Mouse (Mus musculus) liver, embryonic 16.5 days (tissue): Measurements from ENCODE around the gene Klf12. TPM values are rescaled to one million over a fixed set of nuclear protein-coding genes. Genes with fewer than 3 reads are reported as not detected.

ENCODE experiments used
- ATAC-seq: fragments of 200-750 bp; cut with Nextera tagmentation; 2 replicates; pipeline ENCODE4 v1.8.0; 2017; ENCODE audit warnings: low read depth, mild to moderate bottlenecking, moderate number of reproducible peaks, moderate library complexity
- H3K27ac ChIP-seq: fragments of 300-500 bp; sonication (generic); 2 replicates; pipeline ENCODE4 v1.5.1; 2014; ENCODE audit warnings: mild to moderate bottlenecking, low read length
- H3K27me3 ChIP-seq: fragments of 300-500 bp; sonication (generic); 2 replicates; pipeline ENCODE4 v1.6.1; 2014; ENCODE audit warnings: low read depth, low read length, mixed read lengths; ENCODE audit not compliant: control insufficient read depth, insufficient read depth
- H3K36me3 ChIP-seq: fragments of 300-500 bp; sonication (generic); 2 replicates; pipeline ENCODE4 v1.6.1; 2014; ENCODE audit warnings: mild to moderate bottlenecking; ENCODE audit not compliant: control insufficient read depth, insufficient read depth
- H3K4me1 ChIP-seq: fragments of 300-500 bp; sonication (generic); 2 replicates; pipeline ENCODE4 v1.6.1; 2014; ENCODE audit warnings: low read depth, low read length, mixed read lengths; ENCODE audit not compliant: control insufficient read depth
- H3K4me2 ChIP-seq: fragments of 300-500 bp; sonication (generic); 2 replicates; pipeline ENCODE4 v1.6.1; 2014; ENCODE audit warnings: low read depth, low read length, mixed read lengths
- H3K4me3 ChIP-seq: fragments of 300-500 bp; sonication (generic); 2 replicates; pipeline ENCODE4 v1.5.1; 2014; ENCODE audit warnings: low read depth, mild to moderate bottlenecking, low read length
- H3K9ac ChIP-seq: fragments of 300-500 bp; sonication (generic); 2 replicates; pipeline ENCODE4 v1.6.1; 2014; ENCODE audit warnings: low read depth, low read length
- H3K9me3 ChIP-seq: fragments of 300-500 bp; sonication (generic); replicated peaks from 2 replicates; pipeline ENCODE4 v1.6.1; 2016; ENCODE audit warnings: low read length; ENCODE audit not compliant: control insufficient read depth
- WGBS: fragments of 180-500 bp; shearing (Covaris S2); extraction: QIAGEN DNeasy Blood & Tissue Kit; methylation state at CpG from one replicate; pipeline ENCODE4 v1.1.7; 2014; ENCODE audit not compliant: insufficient replicate concordance; 5-methylcytosine and 5-hydroxymethylcytosine counted together
- polyA plus RNA-seq: library from polyadenylated mRNA; unstranded; fragments of >200 nt; fragmentation: Nextera tagmentation; extraction: Ambion mirVana; gene quantifications from 2 replicates; pipeline ENCODE4 v1.2.1, GENCODE M21; 2015

Gene Klf12
- polyA plus RNA-seq, 1 experiment from 2014 or later = 7.4 TPM

DNA sequence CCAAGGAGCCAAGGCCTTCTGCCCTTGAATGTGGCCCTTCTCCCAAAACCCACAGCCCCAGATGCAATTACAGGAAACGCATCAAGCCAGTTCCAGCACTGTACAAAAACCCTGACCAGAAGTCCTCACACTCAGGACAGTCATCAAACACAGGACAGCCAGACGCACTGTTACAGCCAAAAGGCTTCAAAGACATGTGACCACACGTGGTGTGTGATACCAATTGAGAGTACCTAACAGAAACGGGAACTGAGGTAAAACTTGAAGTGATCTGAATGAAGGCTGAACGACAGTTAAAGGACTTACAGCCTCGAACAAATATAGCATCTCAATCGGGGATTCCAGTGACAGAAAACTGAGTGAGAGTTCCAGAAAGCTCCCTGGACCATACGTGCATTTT, 87.3 kb downstream of the Klf12 start:
- WGBS = 66% methylated on average over 8 of the region's 8 CpGs
- Histone ChIP-seq H3K4me2 (no peak overlapping the region), H3K4me3 (no peak overlapping the region), H3K9ac (no peak overlapping the region), H3K36me3 (no peaks in the 10 kb centered on the region), H3K27ac (no peak overlapping the region), H3K4me1 (no peaks in the 10 kb centered on the region), H3K9me3 (no peaks in the 10 kb centered on the region), H3K27me3 (no peaks in the 10 kb centered on the region)
- ATAC-seq = no peak

DNA sequence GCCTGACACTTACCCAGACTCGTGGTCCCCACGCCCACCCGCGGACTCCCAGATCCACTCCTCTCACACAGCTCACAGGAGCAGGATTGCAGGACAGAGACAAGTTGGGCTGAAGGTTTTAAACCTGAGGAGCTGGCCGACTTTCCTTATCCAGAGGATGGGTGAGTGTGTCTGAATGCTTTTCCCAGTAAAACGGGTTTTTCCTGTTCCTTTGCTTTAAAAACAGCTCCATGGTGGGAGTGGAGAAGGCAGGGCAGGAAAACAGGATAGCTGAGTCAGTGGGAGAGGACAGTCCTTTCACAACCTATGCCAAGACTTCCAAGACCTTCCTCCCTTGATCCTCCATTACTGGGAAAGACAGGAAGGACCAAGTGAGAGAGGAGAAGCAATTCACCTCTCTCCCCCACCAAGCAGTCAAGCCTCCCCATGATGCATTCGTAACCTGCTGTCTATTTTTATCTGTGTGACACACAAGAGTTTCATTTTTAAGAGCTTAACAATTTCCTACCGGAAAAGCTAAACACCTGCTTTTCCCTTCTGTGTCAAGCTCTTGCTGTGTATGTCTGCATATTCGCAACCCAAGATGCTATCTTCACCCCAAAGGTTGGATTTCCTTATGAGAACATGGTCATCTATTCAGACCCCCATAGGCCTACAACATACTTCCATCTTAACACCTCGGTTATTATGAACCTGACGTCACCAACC, 94.8 kb downstream of the Klf12 start:
- Histone ChIP-seq H3K9me3 (no peaks in the 10 kb centered on the region), H3K9ac (no peak overlapping the region), H3K27ac (no peak overlapping the region), H3K4me1 (no peaks in the 10 kb centered on the region), H3K36me3 (no peaks in the 10 kb centered on the region), H3K4me2 (no peak overlapping the region), H3K4me3 (no peak overlapping the region), H3K27me3 (no peaks in the 10 kb centered on the region)
- WGBS = 58% methylated on average over 11 of the region's 11 CpGs
- no peak for ATAC-seq

DNA sequence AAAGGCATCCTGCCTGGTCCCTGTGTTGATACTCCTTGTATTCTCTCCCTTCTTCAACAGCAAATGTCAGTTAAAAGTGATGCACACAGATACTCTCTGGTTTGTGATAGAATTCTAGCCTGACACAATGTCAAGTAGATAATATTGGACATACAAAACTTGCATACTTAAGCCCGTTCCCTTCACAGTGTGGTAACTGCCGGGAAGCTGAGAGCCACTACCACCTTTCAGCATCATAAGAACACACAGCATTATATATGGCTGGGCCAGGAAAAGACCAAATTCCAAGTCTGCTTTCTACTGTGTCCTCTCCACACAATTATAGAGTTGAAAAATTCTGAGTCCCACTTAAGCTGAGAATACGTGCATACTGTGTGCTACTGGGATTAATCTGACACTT, 97.1 kb downstream of the Klf12 start:
- no peak overlapping the region for H3K4me2 ChIP-seq
- H3K4me3 ChIP-seq = no peak overlapping the region
- no peaks in the 10 kb centered on the region for H3K9me3 ChIP-seq
- no peaks in the 10 kb centered on the region for H3K36me3 ChIP-seq
- ATAC-seq = no peak
- H3K9ac ChIP-seq = no peak overlapping the region
- H3K27me3 ChIP-seq = no peaks in the 10 kb centered on the region
- no peaks in the 10 kb centered on the region for H3K4me1 ChIP-seq
- H3K27ac ChIP-seq = no peak overlapping the region
- 58% methylated on average over 3 of the region's 3 CpGs for WGBS

DNA sequence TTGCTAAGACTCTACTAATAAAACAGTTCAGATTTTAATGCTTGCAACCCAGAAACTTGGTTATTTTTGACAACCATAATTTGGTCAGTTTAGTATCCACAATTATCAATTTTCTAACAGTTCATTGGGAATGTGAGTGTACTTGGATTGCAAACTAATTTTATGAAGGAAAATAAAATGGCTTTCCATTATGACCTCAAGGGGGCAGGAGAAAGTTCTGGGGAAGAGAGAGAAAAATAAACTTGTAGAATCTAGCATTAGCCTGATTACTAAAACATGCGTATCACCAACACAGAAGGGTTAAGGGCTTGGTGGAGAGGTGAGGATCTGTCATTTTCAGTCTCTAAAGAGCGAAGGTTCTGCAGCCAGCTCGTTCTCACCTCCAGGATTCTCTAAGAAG, 106.7 kb downstream of the Klf12 start:
- 56% methylated on average over 3 of the region's 3 CpGs for WGBS

DNA sequence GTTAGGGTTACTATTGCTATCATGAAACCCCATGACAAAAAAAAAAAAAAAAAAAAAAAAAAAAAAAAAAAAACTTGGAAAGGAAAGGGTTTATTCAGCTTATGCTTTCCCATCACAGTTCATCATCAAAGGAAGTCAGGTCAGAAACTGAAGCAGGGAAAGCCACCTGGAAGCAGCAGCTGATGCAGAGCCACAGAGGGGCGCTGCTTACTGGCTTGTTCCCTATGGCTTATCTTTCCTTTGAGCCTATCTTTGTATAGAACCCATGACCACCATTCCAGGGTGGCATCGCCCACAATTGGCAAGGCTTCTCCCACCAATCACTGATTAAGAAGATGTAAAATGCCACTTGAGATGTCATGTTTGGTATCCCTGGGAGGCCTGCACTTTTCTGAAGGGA, 119.4 kb downstream of the Klf12 start:
- no peaks in the 10 kb centered on the region for H3K36me3 ChIP-seq
- H3K27me3 ChIP-seq = no peaks in the 10 kb centered on the region
- H3K9ac ChIP-seq = no peak overlapping the region
- H3K4me2 ChIP-seq = no peak overlapping the region
- no peak overlapping the region for H3K4me3 ChIP-seq
- H3K27ac ChIP-seq = no peak overlapping the region
- ATAC-seq = no peak
- H3K4me1 ChIP-seq = no peaks in the 10 kb centered on the region
- H3K9me3 ChIP-seq = no peaks in the 10 kb centered on the region
- WGBS = 53% methylated on average over 2 of the region's 2 CpGs

More for the DNA sequence above, 106.7 kb downstream of the Klf12 start:
- H3K4me3 ChIP-seq = no peak overlapping the region
- H3K27me3 ChIP-seq = no peaks in the 10 kb centered on the region
- H3K9ac ChIP-seq = no peak overlapping the region
- no peak for ATAC-seq
- H3K27ac ChIP-seq = no peak overlapping the region
- no peaks in the 10 kb centered on the region for H3K4me1 ChIP-seq
- H3K4me2 ChIP-seq = no peak overlapping the region
- no peaks in the 10 kb centered on the region for H3K9me3 ChIP-seq
- H3K36me3 ChIP-seq = no peaks in the 10 kb centered on the region

DNA sequence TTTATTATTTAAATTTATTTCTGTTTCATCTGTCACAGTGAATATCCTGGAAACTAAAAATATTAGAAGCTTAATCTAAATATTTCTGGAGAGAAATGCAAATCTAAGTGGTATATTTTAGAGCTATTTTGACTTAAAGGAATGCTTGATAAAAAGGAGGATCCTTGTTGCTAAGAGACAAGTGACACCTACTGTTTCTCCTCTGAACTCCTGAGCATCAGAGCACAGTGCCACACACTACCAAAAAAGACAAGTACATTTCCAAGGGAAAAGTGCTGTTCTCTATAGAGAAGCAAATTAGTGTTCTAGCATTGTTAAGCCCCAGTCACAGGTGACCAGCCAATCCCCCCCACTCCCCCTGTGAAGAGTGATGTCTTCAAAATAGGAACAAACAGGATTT, 127.8 kb downstream of the Klf12 start:
- H3K27ac ChIP-seq = no peak overlapping the region
- no peak for ATAC-seq
- H3K27me3 ChIP-seq = no peaks in the 10 kb centered on the region
- no peak overlapping the region for H3K4me2 ChIP-seq
- H3K4me3 ChIP-seq = no peak overlapping the region
- no peaks in the 10 kb centered on the region for H3K4me1 ChIP-seq
- no peak overlapping the region for H3K9ac ChIP-seq
- H3K9me3 ChIP-seq = no peaks in the 10 kb centered on the region
- no peaks in the 10 kb centered on the region for H3K36me3 ChIP-seq

GRCm38 (mm10) chr14:100147666-100148065, 136.8 kb downstream of the Klf12 start:
- no peak overlapping the region for H3K4me2 ChIP-seq
- H3K27ac ChIP-seq = no peak overlapping the region
- H3K27me3 ChIP-seq = no peaks in the 10 kb centered on the region
- H3K9ac ChIP-seq = no peak overlapping the region
- no peaks in the 10 kb centered on the region for H3K4me1 ChIP-seq
- no peaks in the 10 kb centered on the region for H3K9me3 ChIP-seq
- WGBS = 62% methylated on average over 8 of the region's 8 CpGs
- no peak overlapping the region for H3K4me3 ChIP-seq
- H3K36me3 ChIP-seq = no peaks in the 10 kb centered on the region
- ATAC-seq = no peak

GRCm38 (mm10) chr14:100140370-100140769, 144.1 kb downstream of the Klf12 start:
- WGBS = 69% methylated on average over 1 of the region's 1 CpGs
- ATAC-seq = peak; percentile 54; the same call in 1 of the 2 replicates
- no peaks in the 10 kb centered on the region for H3K4me1 ChIP-seq
- H3K4me2 ChIP-seq = no peak overlapping the region
- H3K9ac ChIP-seq = no peak overlapping the region
- no peak overlapping the region for H3K27ac ChIP-seq
- H3K9me3 ChIP-seq = no peaks in the 10 kb centered on the region
- no peaks in the 10 kb centered on the region for H3K27me3 ChIP-seq
- H3K4me3 ChIP-seq = no peak overlapping the region
- no peaks in the 10 kb centered on the region for H3K36me3 ChIP-seq

GRCm38 (mm10) chr14:100134304-100134703, 150.2 kb downstream of the Klf12 start:
- Histone ChIP-seq H3K27me3 (no peaks in the 10 kb centered on the region), H3K27ac (peak overlapping the region; percentile 29), H3K4me3 (no peak overlapping the region), H3K4me2 (no peak overlapping the region), H3K36me3 (no peaks in the 10 kb centered on the region), H3K9ac (no peak overlapping the region), H3K9me3 (no peaks in the 10 kb centered on the region), H3K4me1 (no peaks in the 10 kb centered on the region)
- WGBS = 58% methylated on average over 9 of the region's 9 CpGs
- ATAC-seq = peak; percentile 91
